Mouse (Mus musculus): ENCODE results near the gene Ptprn.

DNA sequence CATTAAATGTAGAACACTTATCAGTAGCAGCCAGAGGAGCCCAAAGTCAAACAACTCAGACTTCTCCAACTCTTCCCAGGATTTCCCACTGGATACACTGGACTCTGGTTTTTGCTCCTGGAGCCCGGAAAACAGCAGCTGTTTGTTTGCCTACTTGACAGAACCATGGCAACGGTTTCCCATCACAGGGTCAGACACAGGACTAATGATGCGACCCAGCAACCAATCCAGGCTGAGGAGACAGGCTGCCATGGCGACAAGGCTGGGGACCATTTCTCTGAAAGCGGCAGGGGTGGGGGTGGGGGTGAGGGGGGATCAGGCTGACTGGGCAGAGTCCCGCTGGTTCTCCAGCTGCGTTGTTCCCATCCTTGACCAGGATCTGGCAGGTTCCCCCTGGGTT lies 25.1 kb upstream of the Ptprn start:
- TF ChIP-seq POLR2A (IDR thresholded peaks at IDR 0.05; ENCODE audit: borderline replicate concordance, insufficient read depth, low read length) = no peak
- TF ChIP-seq CTCF (IDR thresholded peaks at IDR 0.05; ENCODE audit: borderline replicate concordance, insufficient read depth, low read depth, low read length) = no peak

All from cerebellum, adult 2 months (tissue).